Mouse (Mus musculus) midbrain, embryonic 10.5 days (tissue): ENCODE data around the gene Ccn5. TPM values are rescaled to one million over a fixed set of nuclear protein-coding genes. Genes with fewer than 3 reads are reported as not detected.

Experiments
- DNase-seq: peaks from one replicate; pipeline ENCODE4 v3.0.0-alpha.2; 2017; ENCODE audit warnings: low spot score
- H3K27ac ChIP-seq: fragments of 300-500 bp; sonication (generic); replicated peaks from 2 replicates; pipeline ENCODE4 v1.5.1; 2016; ENCODE audit warnings: mild to moderate bottlenecking
- H3K27me3 ChIP-seq: fragments of 300-500 bp; sonication (generic); 2 replicates; pipeline ENCODE4 v1.6.1; 2016; ENCODE audit warnings: low read depth, mild to moderate bottlenecking; ENCODE audit not compliant: poor library complexity, severe bottlenecking
- H3K36me3 ChIP-seq: fragments of 300-500 bp; sonication (generic); 2 replicates; pipeline ENCODE4 v1.6.1; 2016; ENCODE audit warnings: mild to moderate bottlenecking, moderate library complexity
- H3K4me1 ChIP-seq: fragments of 300-500 bp; sonication (generic); 2 replicates; pipeline ENCODE4 v1.6.1; 2016
- H3K4me3 ChIP-seq: fragments of 300-500 bp; sonication (generic); 2 replicates; pipeline ENCODE4 v1.5.1; 2016; ENCODE audit warnings: mild to moderate bottlenecking, moderate library complexity
- H3K9me3 ChIP-seq: fragments of 300-500 bp; sonication (generic); replicated peaks from 2 replicates; pipeline ENCODE4 v1.6.1; 2016; ENCODE audit warnings: mild to moderate bottlenecking
- WGBS: fragments of 180-500 bp; shearing (Covaris S2); methylation state at CpG from one replicate; pipeline ENCODE4 v1.1.7; 2016; 5-methylcytosine and 5-hydroxymethylcytosine counted together
- polyA plus RNA-seq: library from polyadenylated mRNA; unstranded; fragments of >200 nt; fragmentation: Nextera tagmentation; extraction: Ambion mirVana; gene quantifications from 2 replicates; pipeline ENCODE4 v1.2.1, GENCODE M21; 2016

Gene Ccn5
- 0.39 and 0.60 TPM in 2 replicates for polyA plus RNA-seq

- H3K27ac ChIP-seq = no peak within 1 kb of the TSS
- peaks cover 10% of the 10 kb centered on the region for H3K4me1 ChIP-seq
- no peak for DNase-seq
- H3K4me3 ChIP-seq = no peak within 1 kb of the TSS
- WGBS = 79% methylated on average over 4 of the region's 4 CpGs
- H3K27me3 ChIP-seq = no peaks in the 10 kb centered on the region
- H3K9me3 ChIP-seq = no peaks in the 10 kb centered on the region
- no peaks in the 10 kb centered on the region for H3K36me3 ChIP-seq
Observed at GRCm38 (mm10) chr2:163820607-163821006, at the start of gene Ccn5. TSS of gene Ccn5 (plus strand) at chr2:163820861.

- 0 out of 2 replicates have a peak overlapping the region, but pooled peaks have one; percentile 9 for H3K27ac ChIP-seq
Observed at GRCm38 (mm10) chr2:163776661-163777060, 44.0 kb upstream of the Ccn5 start.

GRCm38 (mm10) chr2:163777061-163777460 is 43.6 kb upstream of the Ccn5 start:
- Histone ChIP-seq H3K36me3 (no peaks in the 10 kb centered on the region), H3K27ac (no peak overlapping the region)

More at GRCm38 (mm10) chr2:163776661-163777060, 44.0 kb upstream of the Ccn5 start:
- Histone ChIP-seq H3K27me3 (peaks cover 98% of the 10 kb centered on the region), H3K36me3 (no peaks in the 10 kb centered on the region), H3K9me3 (no peaks in the 10 kb centered on the region), H3K4me1 (peaks cover 35% of the 10 kb centered on the region), H3K4me3 (peak overlapping the region; percentile 6; the same call in 1 of the 2 replicates)
- DNase-seq = peak; percentile 45
- WGBS = 6% methylated on average over 13 of the region's 13 CpGs

GRCm38 (mm10) chr2:163778896-163779295 is 41.8 kb upstream of the Ccn5 start:
- Histone ChIP-seq H3K27me3 (peaks cover 96% of the 10 kb centered on the region), H3K27ac (no peak overlapping the region), H3K4me3 (no peak overlapping the region), H3K4me1 (peaks cover 35% of the 10 kb centered on the region), H3K36me3 (no peaks in the 10 kb centered on the region), H3K9me3 (no peaks in the 10 kb centered on the region)
- WGBS = 64% methylated on average over 4 of the region's 4 CpGs
- DNase-seq = no peak

More at GRCm38 (mm10) chr2:163777061-163777460, 43.6 kb upstream of the Ccn5 start:
- H3K9me3 ChIP-seq = no peaks in the 10 kb centered on the region
- peak; percentile 28 for DNase-seq
- WGBS = 0% methylated on average over 2 of the region's 2 CpGs
- peaks cover 98% of the 10 kb centered on the region for H3K27me3 ChIP-seq
- H3K4me3 ChIP-seq = peak overlapping the region; percentile 6; the same call in 1 of the 2 replicates
- H3K4me1 ChIP-seq = peaks cover 35% of the 10 kb centered on the region

- no peak for DNase-seq
- no peak overlapping the region for H3K4me3 ChIP-seq
- 87% methylated on average over 6 of the region's 6 CpGs for WGBS
- no peak overlapping the region for H3K27ac ChIP-seq
- H3K36me3 ChIP-seq = no peaks in the 10 kb centered on the region
- H3K4me1 ChIP-seq = peaks cover 10% of the 10 kb centered on the region
- H3K9me3 ChIP-seq = no peaks in the 10 kb centered on the region
- peaks cover 61% of the 10 kb centered on the region for H3K27me3 ChIP-seq
Observed at GRCm38 (mm10) chr2:163783368-163783767, 37.3 kb upstream of the Ccn5 start.

- no peak for DNase-seq
- H3K27me3 ChIP-seq = peaks cover 56% of the 10 kb centered on the region
- 80% methylated on average over 4 of the region's 4 CpGs for WGBS
- peaks cover 5% of the 10 kb centered on the region; the same call in 1 of the 2 replicates for H3K4me1 ChIP-seq
- H3K4me3 ChIP-seq = no peak overlapping the region
- H3K27ac ChIP-seq = no peak overlapping the region
- no peaks in the 10 kb centered on the region for H3K36me3 ChIP-seq
- no peaks in the 10 kb centered on the region for H3K9me3 ChIP-seq
Observed at GRCm38 (mm10) chr2:163783901-163784300, 36.8 kb upstream of the Ccn5 start.

- Histone ChIP-seq H3K4me3 (no peak overlapping the region), H3K27ac (no peak overlapping the region), H3K36me3 (no peaks in the 10 kb centered on the region), H3K4me1 (no peaks in the 10 kb centered on the region), H3K9me3 (no peaks in the 10 kb centered on the region), H3K27me3 (peaks cover 24% of the 10 kb centered on the region; the same call in 1 of the 2 replicates)
- DNase-seq = no peak
- WGBS = 87% methylated on average over 6 of the region's 6 CpGs
Observed at GRCm38 (mm10) chr2:163787086-163787485, 33.6 kb upstream of the Ccn5 start.

- Histone ChIP-seq H3K27ac (no peak overlapping the region), H3K9me3 (no peaks in the 10 kb centered on the region), H3K4me1 (no peaks in the 10 kb centered on the region), H3K4me3 (no peak overlapping the region), H3K36me3 (no peaks in the 10 kb centered on the region), H3K27me3 (peaks cover 18% of the 10 kb centered on the region; the same call in 1 of the 2 replicates)
- peak; percentile 50 for DNase-seq
- 55% methylated on average over 3 of the region's 3 CpGs for WGBS
Observed at GRCm38 (mm10) chr2:163787709-163788108, 33.0 kb upstream of the Ccn5 start.

- Histone ChIP-seq H3K4me3 (no peak overlapping the region), H3K9me3 (no peaks in the 10 kb centered on the region), H3K4me1 (no peaks in the 10 kb centered on the region), H3K36me3 (no peaks in the 10 kb centered on the region), H3K27me3 (0 out of 2 replicates have a peak, but pooled peaks cover 12% of the 10 kb centered on the region), H3K27ac (no peak overlapping the region)
- WGBS = 82% methylated on average over 4 of the region's 4 CpGs
- DNase-seq = peak; percentile 47
Observed at GRCm38 (mm10) chr2:163788484-163788883, 32.2 kb upstream of the Ccn5 start.

GRCm38 (mm10) chr2:163798411-163798810 is 22.2 kb upstream of the Ccn5 start:
- no peak for DNase-seq
- 82% methylated on average over 7 of the region's 7 CpGs for WGBS

GRCm38 (mm10) chr2:163800832-163801231 is 19.8 kb upstream of the Ccn5 start:
- Histone ChIP-seq H3K4me3 (no peak overlapping the region), H3K4me1 (no peaks in the 10 kb centered on the region), H3K9me3 (no peaks in the 10 kb centered on the region), H3K27me3 (no peaks in the 10 kb centered on the region), H3K27ac (no peak overlapping the region), H3K36me3 (no peaks in the 10 kb centered on the region)
- DNase-seq = peak; percentile 21
- 54% methylated on average over 3 of the region's 3 CpGs for WGBS

More at GRCm38 (mm10) chr2:163798411-163798810, 22.2 kb upstream of the Ccn5 start:
- no peaks in the 10 kb centered on the region for H3K4me1 ChIP-seq
- H3K4me3 ChIP-seq = no peak overlapping the region
- H3K27ac ChIP-seq = no peak overlapping the region
- no peaks in the 10 kb centered on the region for H3K36me3 ChIP-seq
- H3K27me3 ChIP-seq = no peaks in the 10 kb centered on the region
- no peaks in the 10 kb centered on the region for H3K9me3 ChIP-seq

GRCm38 (mm10) chr2:163801406-163801805 is 19.3 kb upstream of the Ccn5 start:
- Histone ChIP-seq H3K27me3 (no peaks in the 10 kb centered on the region), H3K27ac (no peak overlapping the region), H3K9me3 (no peaks in the 10 kb centered on the region), H3K4me1 (no peaks in the 10 kb centered on the region), H3K36me3 (no peaks in the 10 kb centered on the region), H3K4me3 (no peak overlapping the region)
- no peak for DNase-seq
- 84% methylated on average over 5 of the region's 5 CpGs for WGBS

GRCm38 (mm10) chr2:163803838-163804237 is 16.8 kb upstream of the Ccn5 start:
- Histone ChIP-seq H3K27me3 (no peaks in the 10 kb centered on the region), H3K4me3 (no peak overlapping the region), H3K4me1 (no peaks in the 10 kb centered on the region), H3K36me3 (no peaks in the 10 kb centered on the region), H3K27ac (no peak overlapping the region), H3K9me3 (no peaks in the 10 kb centered on the region)
- WGBS = 85% methylated on average over 5 of the region's 5 CpGs
- DNase-seq = no peak
